Mouse (Mus musculus) megakaryocyte, embryonic 14.5 days (primary cell): ENCODE results near the gene Smoc2. TPM values are rescaled to one million over a fixed set of nuclear protein-coding genes. Genes with fewer than 3 reads are reported as not detected.

ENCODE experiments used
- H3K27me3 ChIP-seq: replicated peaks from 2 replicates; pipeline ENCODE3; 2012; ENCODE audit warnings: inconsistent platforms
- H3K36me3 ChIP-seq: replicated peaks from 2 replicates; pipeline ENCODE3; 2012; ENCODE audit warnings: low read length, inconsistent platforms, mixed read lengths
- H3K4me1 ChIP-seq: 2 replicates; pipeline ENCODE4 v1.6.1; 2012; ENCODE audit warnings: inconsistent platforms
- H3K4me3 ChIP-seq: replicated peaks from 2 replicates; pipeline ENCODE3; 2012; ENCODE audit warnings: moderate library complexity, mild to moderate bottlenecking, inconsistent platforms
- H3K9me3 ChIP-seq: 2 replicates; pipeline ENCODE4 v1.6.1; 2012; ENCODE audit warnings: inconsistent platforms
- FLI1 ChIP-seq: IDR thresholded peaks from 2 replicates; pipeline ENCODE4 v1.6.1; 2012; ENCODE audit warnings: low read length, inconsistent platforms, mixed read lengths
- GATA1 ChIP-seq: IDR thresholded peaks from 3 replicates; pipeline ENCODE4 v1.6.1; 2012; ENCODE audit warnings: mixed read lengths, low read length, inconsistent platforms, borderline replicate concordance
- polyA plus RNA-seq: library from polyadenylated mRNA; stranded (reverse); fragments of >175 nt; gene quantifications from 2 replicates; pipeline ENCODE4 v1.2.3, GENCODE M21; 2012; ENCODE audit warnings: low replicate concordance; ENCODE audit not compliant: insufficient read depth

Gene Smoc2
- not detected in 2 replicates for polyA plus RNA-seq

DNA sequence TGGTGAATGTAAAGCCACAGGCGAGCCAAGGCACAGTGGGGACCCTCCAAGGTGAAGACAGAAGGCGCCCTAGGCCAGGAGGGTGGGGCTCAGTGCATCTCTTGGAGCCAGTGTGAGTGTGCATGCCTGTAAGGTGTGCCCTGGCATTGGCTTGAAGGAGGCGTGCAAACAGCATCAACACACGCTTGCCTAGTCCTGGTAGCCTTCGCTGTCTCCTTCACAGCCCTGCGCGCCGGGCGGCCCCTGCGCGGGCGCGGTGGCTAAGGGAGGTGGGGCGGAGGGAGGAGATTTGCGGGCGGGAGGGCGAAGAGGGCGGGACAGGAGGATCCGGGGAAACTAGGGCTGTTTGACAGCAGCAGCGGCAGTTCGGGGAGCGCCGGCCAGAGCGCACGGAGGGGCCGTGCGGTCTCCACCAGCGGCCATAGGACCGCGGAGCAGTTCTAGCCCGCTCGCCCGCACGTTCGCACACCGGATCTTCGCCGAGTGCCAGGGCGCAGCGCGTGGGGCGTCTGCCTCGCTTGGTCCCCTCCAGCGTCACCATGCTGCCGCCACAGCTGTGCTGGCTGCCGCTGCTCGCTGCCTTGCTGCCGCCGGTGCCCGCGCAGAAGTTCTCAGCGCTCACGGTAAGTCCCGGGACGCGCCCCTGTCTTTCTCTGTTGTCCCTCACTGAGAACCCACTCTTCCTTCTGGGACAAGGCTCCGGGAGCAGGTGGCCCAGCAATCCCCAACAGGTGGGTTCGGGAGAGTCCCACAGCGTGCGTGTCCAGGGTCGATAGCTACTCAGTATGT lies at the start of gene Smoc2:
TSS of gene Smoc2 (plus strand) at position 330 of the 789 bp plus-strand sequence.
- no peaks in the 10 kb centered on the region for H3K36me3 ChIP-seq
- peak within 1 kb of the TSS; percentile 73 for H3K4me3 ChIP-seq
- H3K27me3 ChIP-seq: peaks cover 66% of the 10 kb centered on the region
- TF ChIP-seq GATA1: no peak
- TF ChIP-seq FLI1: no peak
- peaks cover 15% of the 10 kb centered on the region; the same call in 1 of the 2 replicates for H3K4me1 ChIP-seq
- 0 out of 2 replicates have a peak, but pooled peaks cover 3% of the 10 kb centered on the region for H3K9me3 ChIP-seq

DNA sequence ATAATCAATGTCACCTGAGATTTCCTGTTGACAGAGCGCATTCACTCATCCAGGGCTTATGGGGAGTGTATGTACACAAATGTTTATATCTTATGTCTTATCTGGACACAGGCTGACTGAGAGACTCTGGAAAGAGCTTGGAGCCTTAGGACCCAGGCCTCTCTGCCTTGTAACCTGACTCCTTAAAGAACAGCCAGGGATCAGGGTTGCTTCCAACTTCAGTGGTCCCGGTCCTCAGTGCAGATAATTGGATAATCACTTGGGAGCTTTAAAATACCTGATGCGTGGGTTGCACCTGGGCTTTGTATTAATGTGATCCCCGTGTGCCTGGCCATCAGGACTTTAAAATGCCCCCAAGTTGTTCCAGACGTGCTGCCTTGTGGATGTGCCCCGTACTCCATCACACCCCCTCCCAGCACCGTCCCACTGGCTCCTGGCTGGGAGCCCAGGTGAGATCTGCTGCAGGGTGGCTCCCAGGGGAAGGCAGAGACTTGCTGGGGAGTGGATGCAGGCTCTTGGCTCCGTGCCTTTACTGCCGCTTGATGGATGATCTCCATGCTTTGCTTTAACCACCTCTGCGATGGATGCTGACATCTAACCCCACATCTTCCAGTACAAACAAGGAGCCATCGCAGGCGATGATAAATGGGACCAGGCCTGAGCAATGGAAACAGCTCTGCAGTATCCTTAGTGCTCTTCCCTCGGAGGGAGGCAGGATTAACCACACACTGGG lies 48.4 kb upstream of the Smoc2 start:
- Histone ChIP-seq H3K9me3 (no peaks in the 10 kb centered on the region), H3K27me3 (peaks cover 26% of the 10 kb centered on the region), H3K4me1 (no peaks in the 10 kb centered on the region), H3K4me3 (no peak overlapping the region), H3K36me3 (no peaks in the 10 kb centered on the region)
- TF ChIP-seq FLI1 (no peak), GATA1 (no peak)

DNA sequence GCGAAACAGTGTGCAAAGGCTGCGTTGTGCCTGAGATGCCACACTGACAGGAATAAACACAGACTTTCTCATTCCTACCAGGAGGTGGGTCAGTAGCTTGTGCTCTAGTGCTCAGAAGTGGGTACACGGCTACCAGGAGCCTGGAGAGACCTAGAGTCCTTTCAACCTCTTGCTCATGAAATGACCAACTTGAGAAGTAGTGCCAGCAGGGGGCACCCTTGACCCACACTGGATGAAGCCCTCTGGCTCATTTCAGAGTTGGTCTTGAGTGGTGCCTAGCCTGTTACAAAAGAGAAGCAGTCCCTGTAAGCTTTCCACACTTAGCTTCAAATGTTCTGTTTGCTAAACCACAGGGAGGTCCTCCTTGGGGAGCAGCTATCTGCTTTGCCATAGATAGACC lies 46.7 kb upstream of the Smoc2 start:
- TF ChIP-seq GATA1 (no peak), FLI1 (no peak)
- peaks cover 24% of the 10 kb centered on the region for H3K27me3 ChIP-seq
- H3K4me1 ChIP-seq: no peaks in the 10 kb centered on the region
- H3K36me3 ChIP-seq: no peaks in the 10 kb centered on the region
- no peak overlapping the region for H3K4me3 ChIP-seq
- no peaks in the 10 kb centered on the region for H3K9me3 ChIP-seq

DNA sequence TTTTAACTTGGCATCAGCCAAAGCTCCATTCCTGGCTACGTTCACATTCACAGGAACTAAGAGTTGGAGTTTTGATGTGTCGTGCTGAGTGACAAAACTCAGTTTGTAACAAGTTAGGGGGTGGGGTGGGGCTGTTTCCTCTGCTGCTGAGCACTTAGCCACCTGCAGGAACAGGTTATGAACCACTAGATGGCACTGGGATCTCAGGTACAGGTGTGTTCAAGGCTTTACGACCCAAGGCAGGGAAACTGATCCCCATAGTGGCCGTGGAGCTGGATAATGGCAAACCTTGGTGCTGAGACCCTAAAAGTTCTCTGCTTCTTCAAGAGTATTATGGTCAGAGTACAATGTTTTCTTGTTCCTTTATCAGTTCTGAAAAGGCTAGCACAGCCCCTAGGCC lies 45.6 kb upstream of the Smoc2 start:
- H3K4me3 ChIP-seq: no peak overlapping the region
- H3K27me3 ChIP-seq: peaks cover 21% of the 10 kb centered on the region
- TF ChIP-seq GATA1 (no peak), FLI1 (no peak)
- H3K4me1 ChIP-seq: no peaks in the 10 kb centered on the region
- no peaks in the 10 kb centered on the region for H3K9me3 ChIP-seq
- no peaks in the 10 kb centered on the region for H3K36me3 ChIP-seq

DNA sequence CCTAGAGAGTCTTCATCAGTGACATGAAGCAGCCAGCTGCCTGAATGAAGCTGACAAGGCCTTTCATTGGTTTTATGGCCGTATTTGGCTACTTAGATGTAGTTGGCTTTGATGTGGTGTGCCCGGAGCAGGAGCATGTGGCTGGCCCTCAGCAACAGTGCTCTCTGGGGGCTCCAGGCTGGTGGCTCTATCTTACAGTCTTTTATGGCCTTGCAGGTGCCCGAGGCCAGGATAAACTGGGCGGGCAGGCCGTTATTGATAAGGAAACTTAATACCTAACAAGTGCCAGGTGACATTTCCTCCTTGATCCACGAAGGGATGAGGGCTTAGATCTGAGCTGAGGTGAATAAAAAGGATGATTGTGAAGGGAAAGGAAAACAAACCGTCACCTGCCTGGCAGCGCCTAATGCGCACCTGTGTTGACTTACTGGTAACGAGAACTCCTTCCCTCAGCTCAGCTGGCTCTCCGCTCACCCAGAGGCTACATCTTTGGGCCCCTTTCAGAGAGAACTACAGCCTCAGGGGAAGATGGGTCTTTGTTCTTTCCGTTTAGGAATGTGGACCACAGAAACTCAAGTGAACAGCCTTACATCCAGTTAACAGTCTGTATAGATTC lies 44.4 kb upstream of the Smoc2 start:
- Histone ChIP-seq H3K4me1 (no peaks in the 10 kb centered on the region), H3K36me3 (no peaks in the 10 kb centered on the region), H3K4me3 (no peak overlapping the region), H3K9me3 (no peaks in the 10 kb centered on the region), H3K27me3 (peaks cover 17% of the 10 kb centered on the region)
- TF ChIP-seq FLI1: no peak
- TF ChIP-seq GATA1: no peak

DNA sequence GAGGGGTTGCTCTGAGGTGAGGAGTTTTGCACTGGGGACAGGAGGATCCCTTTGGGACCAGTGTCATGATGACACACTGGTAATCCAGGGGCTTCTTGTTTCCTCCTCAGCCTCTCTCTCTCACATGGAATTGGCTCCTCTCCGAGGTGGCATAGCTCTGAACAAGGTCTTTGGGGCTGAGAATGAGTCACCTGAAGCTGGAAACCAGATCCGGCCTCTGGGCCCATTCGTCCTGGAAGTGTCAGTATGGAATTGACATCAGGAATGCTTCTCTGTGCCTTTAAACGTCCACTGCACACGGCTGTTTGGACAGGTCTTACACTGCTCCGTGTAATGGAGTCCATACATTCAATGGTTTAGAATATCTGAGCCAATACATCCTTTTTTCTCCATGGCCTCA lies 42.2 kb upstream of the Smoc2 start:
- Histone ChIP-seq H3K4me3 (no peak overlapping the region), H3K9me3 (no peaks in the 10 kb centered on the region), H3K27me3 (peaks cover 6% of the 10 kb centered on the region), H3K4me1 (no peaks in the 10 kb centered on the region), H3K36me3 (no peaks in the 10 kb centered on the region)
- TF ChIP-seq GATA1 (no peak), FLI1 (no peak)

DNA sequence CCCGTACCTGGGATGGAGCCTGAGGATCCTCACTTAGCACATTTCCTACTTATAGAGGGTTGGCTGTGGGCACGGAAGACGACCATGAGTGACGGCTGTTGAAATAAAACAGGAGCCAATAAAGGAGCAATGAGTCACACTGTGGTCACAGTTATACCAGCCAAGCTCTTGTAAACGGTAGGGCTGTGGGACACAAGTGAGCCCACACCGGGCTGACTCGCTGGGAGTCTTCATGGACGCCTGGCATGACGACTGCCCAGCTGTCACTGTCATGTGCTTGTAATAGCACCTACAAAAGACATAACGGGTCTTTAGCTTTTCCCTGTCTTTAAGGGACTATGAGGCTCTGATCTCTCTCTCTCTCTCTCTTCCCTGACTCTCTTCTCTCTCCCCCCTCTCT lies 39.3 kb upstream of the Smoc2 start:
- Histone ChIP-seq H3K4me3 (no peak overlapping the region), H3K36me3 (no peaks in the 10 kb centered on the region), H3K9me3 (no peaks in the 10 kb centered on the region), H3K27me3 (no peaks in the 10 kb centered on the region), H3K4me1 (no peaks in the 10 kb centered on the region)
- TF ChIP-seq FLI1 (no peak), GATA1 (no peak)

DNA sequence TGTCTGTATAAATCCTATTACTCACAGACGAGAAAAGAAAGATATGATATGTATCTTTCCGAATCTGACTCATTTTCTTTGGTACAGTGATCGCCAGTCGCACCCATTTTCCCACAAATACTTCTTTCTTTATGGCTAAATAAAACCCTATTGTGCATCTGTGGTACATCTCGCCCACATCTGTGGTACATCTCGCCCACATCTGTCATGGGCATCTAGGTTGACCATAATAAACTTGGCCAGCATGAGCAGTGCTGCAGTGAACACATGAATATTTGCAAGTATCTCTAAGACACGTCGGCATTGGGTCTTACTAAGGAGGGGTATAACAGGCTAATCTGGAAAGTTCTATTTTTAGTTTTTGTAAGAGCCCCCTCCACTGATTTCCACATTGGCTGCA lies 36.7 kb upstream of the Smoc2 start:
- H3K36me3 ChIP-seq: no peaks in the 10 kb centered on the region
- no peak overlapping the region for H3K4me3 ChIP-seq
- H3K27me3 ChIP-seq: peaks cover 2% of the 10 kb centered on the region

DNA sequence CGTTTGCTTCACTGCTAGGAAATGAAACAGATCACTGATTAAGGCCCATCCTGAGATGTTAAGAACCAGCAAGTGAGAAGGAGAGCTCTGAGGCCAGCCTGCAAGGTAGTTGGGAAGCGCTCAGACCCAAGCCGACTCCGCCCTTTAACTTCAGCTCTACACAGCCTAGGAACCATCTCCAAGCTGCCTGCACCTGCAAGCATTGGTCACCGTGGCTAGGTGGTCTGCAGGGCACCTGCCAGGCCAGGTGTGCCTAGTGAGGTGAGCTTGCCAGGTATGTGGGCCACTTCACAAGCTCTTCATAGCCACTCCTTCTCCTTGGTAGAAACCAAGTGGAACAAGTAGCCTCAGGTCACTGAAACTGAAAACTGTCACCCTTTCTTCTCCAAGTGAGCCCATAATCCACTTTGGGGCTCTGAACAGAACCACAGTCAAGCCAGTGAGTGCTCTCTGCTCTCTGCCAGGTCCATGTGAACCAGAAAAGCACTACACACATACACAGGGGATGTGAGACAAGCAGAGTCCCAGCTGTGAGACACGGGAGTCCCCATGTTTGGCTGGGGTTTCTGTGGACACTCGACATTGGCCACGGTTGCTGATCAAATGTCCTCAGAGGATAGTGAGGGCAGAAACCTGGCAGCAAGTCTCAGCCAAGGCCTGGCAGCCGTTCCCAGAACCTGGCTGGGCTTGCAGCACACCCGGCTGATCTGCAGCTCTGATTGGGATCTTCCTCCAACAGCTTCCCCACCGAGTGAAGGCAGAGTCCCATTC lies 34.9 kb upstream of the Smoc2 start:
- Histone ChIP-seq H3K9me3 (no peaks in the 10 kb centered on the region), H3K27me3 (peaks cover 7% of the 10 kb centered on the region), H3K4me3 (no peak overlapping the region), H3K4me1 (no peaks in the 10 kb centered on the region), H3K36me3 (no peaks in the 10 kb centered on the region)
- no peak for TF ChIP-seq FLI1
- TF ChIP-seq GATA1: no peak

More for the DNA sequence above, 36.7 kb upstream of the Smoc2 start:
- TF ChIP-seq FLI1 (no peak), GATA1 (no peak)
- Histone ChIP-seq H3K9me3 (no peaks in the 10 kb centered on the region), H3K4me1 (no peaks in the 10 kb centered on the region)

DNA sequence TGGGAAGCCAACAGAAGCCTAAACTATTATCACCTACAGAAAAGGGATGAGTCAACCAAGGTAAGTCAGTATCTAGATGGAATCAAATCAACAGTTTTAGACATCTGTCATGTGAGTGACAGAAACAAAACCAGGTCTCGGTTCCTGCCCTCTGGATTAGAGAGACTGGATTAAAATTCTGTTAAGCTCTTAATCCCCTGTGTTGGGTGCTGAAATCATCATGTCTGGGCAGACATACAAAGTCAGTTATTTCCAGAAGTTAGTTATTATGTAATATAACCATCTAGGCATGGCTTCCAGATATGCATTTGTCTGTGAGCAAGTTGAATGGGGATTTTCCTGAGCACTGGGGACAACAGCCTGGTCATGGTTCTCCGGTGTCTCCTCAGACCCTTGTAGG lies 33.0 kb upstream of the Smoc2 start:
- no peak overlapping the region for H3K4me3 ChIP-seq
- H3K27me3 ChIP-seq: peaks cover 13% of the 10 kb centered on the region
- 0 out of 2 replicates have a peak, but pooled peaks cover 3% of the 10 kb centered on the region for H3K4me1 ChIP-seq
- H3K9me3 ChIP-seq: no peaks in the 10 kb centered on the region
- TF ChIP-seq GATA1: no peak
- TF ChIP-seq FLI1: no peak
- H3K36me3 ChIP-seq: no peaks in the 10 kb centered on the region
